Mouse (Mus musculus) megakaryocyte-erythroid progenitor cell, adult 5-6 weeks (primary cell): ENCODE data around the gene Myo5c. TPM values are rescaled to one million over a fixed set of nuclear protein-coding genes. Genes with fewer than 3 reads are reported as not detected.
"Not testable (repeated sequence)": the region's sequence is repeated elsewhere in the genome, so short reads cannot be mapped to it uniquely, and the experiment has no call there.

Experiments
- ATAC-seq: replicated peaks from 2 replicates; pipeline ENCODE4 v1.8.0; 2016; ENCODE audit warnings: mild to moderate bottlenecking, inconsistent platforms; ENCODE audit not compliant: severe bottlenecking, poor library complexity, low FRiP score, low TSS enrichment
- total RNA-seq, 2 experiments: library from RNA; stranded (forward) in 1 of 2; stranded (reverse) in 1 of 2; fragments of 200-1000, 215-1000 nt in 1 of 2; fragments of >200 nt in 1 of 2; fragmentation: Nextera tagmentation in 1 of 2; gene quantifications; 2 replicates each; pipeline ENCODE4 v1.2.3; 2014 to 2017

Myo5c gene
- total RNA-seq, 2 experiments from 2014 or later: not detected

DNA sequence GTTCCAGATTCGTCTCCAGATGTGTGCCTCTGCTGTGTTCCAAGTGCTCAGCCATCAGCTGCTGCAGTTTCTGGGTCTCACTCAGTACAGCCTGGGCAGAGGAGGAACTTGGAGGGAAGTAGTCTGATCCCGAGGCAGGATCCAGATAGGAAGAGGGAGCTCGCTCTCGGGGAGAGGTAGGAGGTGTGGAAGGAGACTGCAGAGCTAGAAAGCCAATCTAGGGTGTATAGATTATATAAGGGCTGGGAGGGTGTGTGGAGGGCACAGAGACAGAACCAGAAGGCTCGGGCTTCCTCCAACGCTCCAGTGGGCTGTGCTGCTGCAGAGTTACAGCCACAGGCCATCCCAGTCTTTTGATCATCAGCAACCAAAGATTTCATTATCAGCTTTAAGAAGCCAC, 11.2 kb downstream of the Myo5c start:
- no peak for ATAC-seq

DNA sequence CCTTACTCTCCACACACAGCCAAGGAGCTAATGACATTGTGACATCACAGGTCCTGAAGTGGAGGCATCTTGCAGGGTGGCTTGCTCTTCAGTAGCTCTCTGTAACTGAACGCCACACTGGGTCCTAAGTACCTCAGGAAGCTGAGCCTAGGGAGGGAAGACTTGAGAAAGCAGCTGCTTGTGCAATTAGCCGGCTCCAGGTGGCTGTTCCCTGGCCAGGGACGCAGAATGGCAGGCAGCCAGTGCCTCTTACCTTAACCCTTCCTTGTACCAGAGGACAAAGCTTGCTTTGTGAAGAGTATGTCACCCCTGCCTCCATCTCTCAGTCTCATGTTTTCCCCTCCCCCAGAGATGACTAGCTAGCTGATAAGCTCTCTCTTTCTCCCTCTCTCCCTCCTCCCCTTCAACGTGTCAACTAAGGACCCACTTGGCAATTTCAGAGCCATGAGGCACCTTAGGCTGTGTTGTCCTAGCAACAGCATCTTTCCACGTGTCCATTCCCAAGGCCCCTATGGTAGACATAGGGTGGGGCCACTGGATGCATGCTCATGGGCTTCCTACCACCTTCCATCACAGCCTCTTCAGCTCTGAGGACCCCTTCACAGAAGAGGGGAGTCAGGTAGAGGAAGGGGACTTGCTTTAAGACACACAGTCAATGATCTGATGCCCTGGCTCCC, 12.0 kb downstream of the Myo5c start:
- ATAC-seq: no peak

DNA sequence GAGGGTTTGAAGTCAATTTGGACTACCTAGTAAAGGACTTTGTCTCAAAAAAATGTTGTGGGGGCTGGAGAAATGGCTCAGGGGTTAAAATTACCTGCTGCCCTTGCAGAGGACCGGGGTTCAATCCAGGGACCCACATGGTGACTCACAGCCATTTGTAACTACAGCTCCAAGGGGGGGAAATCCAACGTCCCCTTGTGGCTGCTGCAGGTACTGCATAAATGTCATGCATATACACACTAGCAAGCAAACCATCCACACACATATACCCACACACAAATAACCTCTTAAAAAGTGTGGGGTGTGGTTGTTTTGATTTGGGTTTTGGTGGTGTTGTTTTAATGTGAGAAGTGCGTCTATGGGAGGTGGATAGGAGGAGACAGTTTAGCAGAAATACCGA, 12.7 kb downstream of the Myo5c start:
- no peak for ATAC-seq

DNA sequence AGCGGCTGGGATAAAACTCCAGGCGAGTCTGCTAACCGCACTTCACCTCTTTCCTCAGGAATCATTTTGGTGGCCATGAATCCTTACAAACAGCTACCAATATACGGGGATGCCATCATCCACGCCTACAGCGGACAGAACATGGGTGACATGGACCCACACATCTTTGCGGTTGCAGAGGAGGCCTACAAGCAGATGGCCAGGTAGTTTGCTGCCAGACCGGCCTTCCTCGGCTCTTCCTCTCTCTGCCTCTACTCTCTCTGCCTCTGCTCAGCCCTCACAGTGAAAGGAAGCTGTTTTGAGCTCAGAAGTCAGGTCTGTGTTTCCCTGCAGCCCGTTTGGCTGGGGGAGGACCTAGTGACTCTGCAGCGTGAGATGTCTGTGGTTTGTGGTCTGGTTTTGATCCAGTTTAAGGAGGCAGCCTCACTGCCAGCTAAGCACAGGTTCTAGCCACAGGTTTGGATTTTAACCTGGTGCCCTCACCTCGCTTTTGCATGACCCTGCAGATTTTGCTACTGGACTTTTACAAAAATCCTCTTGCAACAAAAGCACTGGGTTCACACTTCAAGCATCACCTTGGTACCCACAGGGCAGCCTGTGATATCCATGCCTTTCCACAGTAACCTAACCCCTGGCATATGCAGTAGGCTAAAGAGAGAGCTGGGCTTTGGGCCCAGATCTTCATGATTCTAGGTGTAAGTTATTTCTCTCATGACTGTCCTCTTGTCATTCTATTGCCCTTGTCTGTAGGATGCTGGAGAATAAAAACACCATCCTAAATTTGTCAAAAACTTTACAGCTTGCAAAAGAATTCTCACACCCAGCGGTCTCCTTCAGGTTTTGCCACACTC, 14.5 kb downstream of the Myo5c start:
- no peak for ATAC-seq

DNA sequence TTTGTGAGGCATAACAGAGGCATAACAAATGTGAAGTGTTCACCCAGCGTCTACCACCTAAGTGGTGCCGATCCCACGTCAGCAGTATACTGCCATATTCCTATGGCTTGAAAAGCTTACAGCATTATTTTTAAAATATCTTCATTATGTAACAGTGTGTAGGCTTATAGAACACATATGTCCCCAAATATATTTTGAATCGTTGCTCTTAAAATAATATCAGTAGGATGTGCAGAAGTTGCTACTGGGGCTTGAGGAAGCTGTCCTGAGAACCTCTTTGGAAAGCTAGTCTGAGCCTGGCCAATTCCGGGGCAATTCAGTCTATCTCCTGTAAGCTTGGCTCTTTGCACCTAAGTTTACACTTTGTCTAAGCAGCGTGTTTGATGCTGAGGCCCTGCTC, 16.1 kb downstream of the Myo5c start:
- ATAC-seq: 0 out of 2 replicates have a peak, but pooled peaks have one; percentile 37

DNA sequence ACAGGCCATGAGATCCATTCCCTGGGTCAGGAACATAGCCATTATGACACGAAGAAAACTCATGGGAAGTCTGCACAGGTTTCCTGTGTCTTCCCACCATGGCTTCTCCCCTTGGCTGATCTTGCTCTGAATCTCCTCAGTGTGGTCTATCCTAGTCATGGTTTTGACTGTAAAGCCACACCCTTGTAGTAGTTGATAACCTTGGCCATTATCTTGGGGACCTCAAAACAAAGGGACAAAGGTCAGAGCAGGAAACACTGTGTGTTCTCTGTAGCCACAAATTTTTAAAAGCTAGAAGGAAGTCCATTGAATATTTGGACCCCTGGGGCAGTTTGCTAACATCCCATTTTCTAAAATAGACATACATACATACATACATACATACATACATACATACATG, 16.5 kb downstream of the Myo5c start:
- ATAC-seq: no peak

DNA sequence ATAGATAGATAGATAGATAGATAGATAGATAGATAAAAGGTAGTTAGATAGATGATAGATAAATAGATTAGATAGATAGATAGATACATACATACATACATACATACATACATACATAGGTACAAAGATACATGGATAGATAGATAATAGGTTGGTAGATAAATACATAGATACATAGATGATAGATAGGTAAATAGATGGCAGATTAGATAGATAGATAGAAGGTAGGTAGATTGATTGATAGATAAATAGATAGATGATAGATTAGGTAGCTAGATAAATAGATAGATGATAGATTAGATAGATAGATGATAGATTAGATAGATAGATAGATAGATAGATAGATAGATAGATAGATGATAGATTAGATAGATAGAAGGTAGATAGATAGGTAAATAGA, 17.1 kb downstream of the Myo5c start:
- no peak for ATAC-seq

DNA sequence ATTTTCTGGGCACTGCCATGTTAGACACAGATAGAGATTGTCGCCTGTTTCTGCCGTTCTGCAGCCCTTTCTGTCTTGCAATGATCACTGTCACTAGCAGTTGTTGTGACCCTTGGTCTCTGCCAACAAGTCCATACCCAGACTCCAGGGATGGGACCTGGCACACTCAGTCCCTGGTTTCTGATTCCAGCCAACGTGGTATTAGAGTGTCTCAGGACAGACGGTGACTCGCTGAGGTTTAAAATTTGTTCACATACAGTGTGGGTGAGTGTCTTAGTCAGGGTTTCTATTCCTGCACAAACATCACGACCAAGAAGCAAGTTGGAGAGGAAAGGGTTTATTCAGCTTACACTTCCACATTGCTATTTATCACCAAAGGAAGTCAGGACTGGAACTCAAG, 21.3 kb downstream of the Myo5c start:
- ATAC-seq: not testable (repeated sequence)

DNA sequence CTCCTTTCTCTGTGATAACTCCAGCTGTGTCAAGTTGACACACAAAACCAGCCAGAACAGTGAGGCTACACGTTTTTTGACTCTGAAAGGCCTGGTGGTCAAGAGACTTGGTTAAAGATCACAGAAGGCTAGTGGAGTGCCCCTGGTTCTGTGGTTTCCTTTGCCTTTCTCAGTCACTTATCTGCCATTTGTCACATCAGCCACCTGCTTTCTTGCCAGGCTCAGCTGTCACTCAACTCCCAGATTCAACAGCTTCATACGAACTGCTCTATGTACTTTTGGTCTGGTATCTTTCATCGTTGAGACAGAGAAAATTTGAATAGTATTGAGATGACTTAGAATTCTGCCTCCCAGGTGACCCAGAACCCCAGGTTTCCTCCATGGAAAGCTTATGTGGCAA, 21.9 kb downstream of the Myo5c start:
- no peak; the same call in 1 of the 2 replicates for ATAC-seq

DNA sequence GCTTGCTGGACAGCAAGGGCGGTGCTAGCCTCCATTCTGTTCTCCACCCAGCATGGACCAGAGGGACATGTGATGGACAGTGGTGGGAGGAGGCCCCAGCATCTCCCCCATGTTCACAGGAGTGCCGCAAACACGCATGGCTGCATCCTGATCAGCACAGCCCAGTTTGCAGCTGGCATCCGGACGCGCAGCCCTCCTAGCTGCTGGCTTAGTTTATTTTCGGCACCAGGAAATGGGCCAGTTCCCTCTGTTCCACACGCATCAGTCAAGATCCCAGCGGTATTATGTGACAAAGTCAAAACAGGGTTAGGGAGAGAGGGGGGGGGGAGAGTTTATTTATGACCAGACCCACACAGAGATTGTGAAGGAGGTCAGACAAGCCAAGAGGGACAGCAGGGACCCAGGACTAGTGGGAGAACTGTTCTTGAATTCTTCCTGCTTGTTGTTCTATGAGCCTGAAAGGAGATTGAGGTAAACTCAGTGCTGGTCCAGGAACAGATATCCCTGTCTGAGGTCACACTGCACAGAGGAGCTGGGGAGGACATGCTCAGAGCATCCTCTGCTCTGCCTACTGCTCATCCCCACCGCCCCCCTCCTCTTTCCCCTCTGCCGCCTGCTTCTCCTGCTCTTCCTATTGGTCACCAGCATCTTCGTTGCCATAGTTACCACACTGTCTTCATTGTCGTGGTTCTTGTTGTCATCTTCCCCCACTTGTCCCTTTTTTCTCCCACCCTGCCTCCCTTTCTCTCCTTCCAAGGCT, 22.6 kb downstream of the Myo5c start:
- ATAC-seq: no peak

DNA sequence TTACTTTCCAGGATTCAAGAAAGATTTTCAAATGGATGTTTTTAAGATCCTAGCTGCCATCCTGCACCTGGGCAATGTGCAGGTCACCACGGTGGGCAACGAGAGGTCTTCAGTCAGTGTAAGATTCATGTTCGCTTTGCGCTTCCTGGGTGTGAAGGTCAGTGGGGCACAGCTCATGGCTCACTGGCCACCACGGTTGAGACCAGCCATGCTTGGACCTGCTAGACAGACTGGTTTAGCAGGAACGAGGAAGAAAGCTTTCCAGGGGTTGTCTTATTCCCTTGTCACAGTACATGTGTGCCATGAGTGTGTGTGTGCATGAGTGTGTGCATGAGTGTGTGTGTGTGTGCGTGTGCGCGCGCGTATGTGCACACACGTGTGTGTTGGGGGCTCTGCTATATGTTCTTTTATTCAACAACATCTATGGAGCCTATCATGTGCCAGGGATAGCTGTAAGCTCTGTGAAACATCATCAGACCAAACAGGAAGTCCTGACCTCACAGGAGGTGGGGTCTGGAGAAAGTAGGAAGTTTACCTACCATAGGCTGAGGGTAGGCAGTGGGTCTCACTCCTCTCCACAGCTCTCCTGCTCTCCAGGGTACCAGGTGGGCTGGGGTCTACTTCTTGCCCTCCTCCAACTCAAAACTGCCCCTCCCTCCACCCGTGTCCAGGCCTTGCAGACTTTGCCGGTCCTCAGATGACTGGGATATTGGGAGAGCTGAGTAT, 24.2 kb downstream of the Myo5c start:
- no peak for ATAC-seq

DNA sequence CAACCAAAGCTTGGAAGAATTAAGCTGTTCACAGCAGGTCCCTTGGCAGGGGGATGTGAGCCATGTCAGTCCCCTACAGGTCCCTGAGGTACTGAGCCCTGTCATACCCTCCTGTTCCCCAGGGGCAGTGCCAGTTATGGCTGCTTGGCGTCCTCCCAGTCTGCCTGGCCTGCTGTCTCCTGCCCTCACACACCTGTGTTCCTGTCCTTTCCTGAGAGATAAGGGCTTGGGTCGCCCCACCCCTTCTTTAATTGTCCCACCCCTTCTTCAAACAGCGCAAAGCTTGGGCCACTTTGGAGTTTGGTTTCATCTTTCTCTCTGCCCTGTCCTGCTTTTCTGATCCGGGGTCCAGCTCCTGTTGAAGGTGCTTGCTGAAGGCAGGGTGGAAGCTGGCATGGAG, 27.0 kb downstream of the Myo5c start:
- no peak for ATAC-seq

DNA sequence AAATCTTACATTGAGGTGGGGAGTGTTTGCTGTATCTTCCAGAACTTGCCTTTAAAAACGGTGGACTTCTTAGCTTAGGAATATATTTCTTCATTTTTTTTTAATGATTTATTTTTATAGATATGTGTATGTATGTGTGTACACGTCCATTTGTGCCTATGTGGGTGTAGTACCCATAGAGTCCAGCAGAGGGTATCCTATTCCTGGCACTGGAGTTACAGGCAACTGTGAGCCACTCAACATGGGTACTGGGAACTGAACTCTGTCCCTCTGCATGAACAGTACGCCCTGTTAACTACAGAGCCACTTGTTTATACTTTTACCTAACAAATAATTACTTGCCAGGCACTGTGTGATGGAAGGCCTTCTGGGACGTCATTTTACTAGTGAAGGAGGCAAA, 27.8 kb downstream of the Myo5c start:
- no peak for ATAC-seq

DNA sequence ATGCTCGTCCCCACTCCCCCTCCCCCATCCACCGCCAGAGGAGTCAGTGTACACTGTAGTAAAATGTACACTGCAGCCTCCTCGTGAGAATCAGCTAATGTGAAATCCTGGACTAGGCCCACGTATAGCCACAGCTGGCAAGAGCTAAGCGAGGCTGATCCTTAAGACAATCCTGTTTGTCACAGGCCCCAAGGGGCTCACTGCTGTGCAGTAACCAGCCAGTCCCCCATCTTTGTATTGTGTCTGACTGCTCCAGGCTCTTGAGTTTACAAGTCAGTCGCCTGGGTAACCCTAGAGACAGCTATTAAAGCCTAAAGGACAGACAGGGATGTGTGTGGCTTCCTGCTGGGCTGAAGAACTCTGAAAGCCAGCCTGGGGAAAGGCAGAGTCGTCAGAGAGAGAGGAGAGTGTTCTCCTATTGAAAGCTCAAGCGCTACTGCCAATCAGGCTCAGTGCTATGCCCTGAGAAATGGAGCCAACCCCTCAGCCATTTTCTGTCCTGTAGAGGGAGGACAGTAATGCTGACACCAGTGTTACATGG, 29.6 kb downstream of the Myo5c start:
- ATAC-seq: no peak

DNA sequence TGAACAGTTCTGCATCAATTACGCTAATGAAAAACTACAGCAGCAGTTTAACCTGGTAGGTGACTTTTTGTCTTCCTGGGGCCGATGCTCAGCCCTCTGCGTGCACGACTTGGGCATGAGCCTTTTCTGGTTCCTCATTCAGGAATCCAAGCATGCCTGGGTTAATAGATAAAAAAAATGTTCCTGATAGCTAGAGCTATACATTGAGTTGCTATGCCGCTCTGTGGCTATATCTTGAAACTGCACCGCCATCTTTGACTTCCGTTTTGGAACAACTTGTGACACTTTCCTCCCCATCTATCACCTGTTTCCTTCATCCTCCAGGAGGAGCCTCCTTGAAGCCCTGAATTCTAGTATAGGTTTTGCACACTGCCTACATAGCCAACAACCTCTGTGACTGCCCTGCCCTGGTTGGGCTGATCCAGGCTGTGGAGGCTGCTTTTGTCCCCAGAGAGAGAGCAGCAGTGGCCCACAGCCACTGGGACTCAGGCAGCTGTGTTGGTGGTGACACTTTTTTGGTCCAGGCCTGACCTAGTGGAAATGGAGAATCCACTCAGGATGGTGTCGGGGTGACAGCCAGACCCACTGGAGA, 30.5 kb downstream of the Myo5c start:
- peak; percentile 77 for ATAC-seq

DNA sequence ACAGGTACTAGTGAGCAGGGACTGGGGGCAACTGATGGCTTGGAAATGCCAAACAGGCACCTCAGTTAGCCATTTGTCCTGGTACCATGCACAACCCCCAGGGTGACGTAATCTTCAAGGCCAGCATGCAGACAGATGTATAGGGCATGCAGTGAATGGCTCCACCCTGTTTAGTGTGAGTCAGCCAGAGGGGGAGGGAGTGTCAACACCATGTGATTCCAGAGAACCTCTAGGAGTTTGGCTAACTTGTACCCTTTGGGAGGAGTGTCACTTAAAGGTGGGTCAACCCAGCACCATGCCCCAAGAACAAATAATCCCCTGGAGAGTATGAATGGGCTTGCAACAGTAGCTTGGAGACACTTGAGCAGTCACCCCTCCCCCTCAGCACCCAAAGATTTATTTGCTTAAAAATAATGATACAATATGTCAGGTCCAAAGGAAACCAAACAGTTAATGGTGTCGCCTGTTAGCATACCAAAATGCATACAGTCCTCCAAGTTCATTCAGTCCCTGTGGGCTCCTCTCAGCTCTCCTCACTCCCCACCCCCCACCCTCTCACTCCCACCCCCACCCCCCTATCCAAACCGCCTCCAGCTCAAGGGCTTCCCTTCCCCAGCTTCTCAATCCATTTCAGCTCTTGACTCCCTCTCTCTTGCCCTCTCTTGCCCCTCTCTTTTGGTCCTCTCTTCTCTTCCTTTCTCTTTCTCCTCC, 32.3 kb downstream of the Myo5c start:
- peak; percentile 60 for ATAC-seq

DNA sequence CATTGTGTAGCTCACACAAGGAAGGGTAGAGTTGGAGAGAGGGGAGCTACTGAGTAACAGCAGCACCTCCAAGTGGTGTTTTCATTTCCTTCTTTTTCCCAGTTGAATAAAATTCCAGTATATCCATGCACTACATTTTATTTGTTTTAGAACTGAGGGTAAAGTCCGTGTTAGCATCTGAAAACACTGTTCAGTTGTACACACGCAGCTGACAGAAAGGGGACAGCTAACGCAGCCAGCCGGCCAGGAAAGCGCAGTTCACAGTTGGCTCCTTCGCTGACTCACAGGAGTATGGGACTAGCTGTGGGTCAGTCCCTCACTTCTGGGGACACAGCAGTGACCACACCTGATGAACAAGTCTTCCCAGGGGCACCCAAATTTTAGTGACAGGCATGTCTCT, 35.3 kb downstream of the Myo5c start:
- ATAC-seq: no peak

DNA sequence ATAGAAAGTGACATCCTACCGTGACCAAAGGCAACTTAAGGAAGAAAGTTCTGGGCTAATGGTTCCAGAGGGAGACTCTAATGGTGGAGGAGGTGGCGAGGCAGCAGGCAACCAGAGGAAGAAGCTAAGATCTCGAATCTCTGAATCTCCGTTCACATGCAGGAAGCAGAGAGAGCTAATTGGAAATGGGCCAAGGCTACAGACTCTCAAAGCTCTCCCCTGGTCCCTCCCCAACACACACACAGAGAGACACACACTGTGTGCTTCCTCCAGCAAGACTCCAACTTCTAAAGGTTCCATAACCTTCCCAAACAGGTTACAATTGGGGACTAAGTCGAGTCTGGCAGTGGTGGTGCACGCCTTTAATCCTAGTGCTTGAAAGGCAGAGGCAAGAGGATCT, 38.6 kb downstream of the Myo5c start:
- no peak for ATAC-seq
